Mouse (Mus musculus) midbrain, embryonic 14.5 days (tissue): Measurements from ENCODE around the gene Trub2. TPM values are rescaled to one million over a fixed set of nuclear protein-coding genes. Genes with fewer than 3 reads are reported as not detected.

Source experiments
- ATAC-seq: fragments of 200-750 bp; cut with Nextera tagmentation; 2 replicates; pipeline ENCODE4 v1.8.0; 2017; ENCODE audit warnings: moderate number of reproducible peaks, moderate library complexity; ENCODE audit not compliant: low FRiP score, low TSS enrichment
- DNase-seq: peaks from one replicate; pipeline ENCODE4 v3.0.0-alpha.2; 2015
- H3K27ac ChIP-seq: fragments of 300-500 bp; sonication (generic); replicated peaks from 2 replicates; pipeline ENCODE4 v1.5.1; 2014; ENCODE audit warnings: mild to moderate bottlenecking, low read depth, low read length, moderate library complexity
- H3K27me3 ChIP-seq: fragments of 300-500 bp; sonication (generic); 2 replicates; pipeline ENCODE4 v1.6.1; 2014; ENCODE audit warnings: low read length, control low read depth, mixed read lengths; ENCODE audit not compliant: control insufficient read depth, insufficient read depth
- H3K36me3 ChIP-seq: fragments of 300-500 bp; sonication (generic); 2 replicates; pipeline ENCODE4 v1.6.1; 2014; ENCODE audit warnings: low read length, control low read depth; ENCODE audit not compliant: control insufficient read depth, insufficient read depth
- H3K4me1 ChIP-seq: fragments of 300-500 bp; sonication (generic); 2 replicates; pipeline ENCODE4 v1.6.1; 2014; ENCODE audit warnings: mild to moderate bottlenecking, antibody characterized with exemption, low read length, control low read depth; ENCODE audit not compliant: control insufficient read depth, insufficient read depth
- H3K4me2 ChIP-seq: fragments of 300-500 bp; sonication (generic); 2 replicates; pipeline ENCODE4 v1.6.1; 2014; ENCODE audit warnings: mild to moderate bottlenecking, low read length, moderate library complexity
- H3K4me3 ChIP-seq: fragments of 300-500 bp; sonication (generic); replicated peaks from 2 replicates; pipeline ENCODE4 v1.5.1; 2014; ENCODE audit warnings: low read depth, low read length
- H3K9ac ChIP-seq: fragments of 300-500 bp; sonication (generic); replicated peaks from 2 replicates; pipeline ENCODE4 v1.6.1; 2014; ENCODE audit warnings: mild to moderate bottlenecking, low read length, moderate library complexity
- H3K9me3 ChIP-seq: fragments of 300-500 bp; sonication (generic); 2 replicates; pipeline ENCODE4 v1.6.1; 2016; ENCODE audit warnings: low read length, control low read depth, mixed read lengths; ENCODE audit not compliant: control insufficient read depth
- WGBS: fragments of 180-500 bp; shearing (Covaris S2); extraction: QIAGEN DNeasy Blood & Tissue Kit; methylation state at CpG from one replicate; pipeline ENCODE4 v1.1.7; 2014; 5-methylcytosine and 5-hydroxymethylcytosine counted together
- polyA plus RNA-seq: library from polyadenylated mRNA; unstranded; fragments of >200 nt; fragmentation: Nextera tagmentation; extraction: Ambion mirVana; gene quantifications from 2 replicates; pipeline ENCODE4 v1.2.1, GENCODE M21; 2014

The Trub2 gene
- polyA plus RNA-seq, 1 experiment from 2014 or later: 28.8 TPM

GRCm38 (mm10) chr2:29729500-29729899, 58.8 kb downstream of the Trub2 start:
- Histone ChIP-seq H3K9ac (no peak overlapping the region), H3K4me3 (no peak overlapping the region), H3K4me1 (no peaks in the 10 kb centered on the region), H3K36me3 (peaks cover 96% of the 10 kb centered on the region), H3K4me2 (no peak overlapping the region), H3K27me3 (no peaks in the 10 kb centered on the region), H3K9me3 (no peaks in the 10 kb centered on the region), H3K27ac (no peak overlapping the region)
- 51% methylated on average over 2 of the region's 2 CpGs for WGBS
- no peak for DNase-seq
- no peak for ATAC-seq

GRCm38 (mm10) chr2:29724664-29725365, 63.5 kb downstream of the Trub2 start:
- 92% methylated on average over 5 of the region's 5 CpGs for WGBS
- no peak for DNase-seq
- H3K27ac ChIP-seq: no peak overlapping the region
- H3K4me2 ChIP-seq: no peak overlapping the region
- no peak overlapping the region for H3K4me3 ChIP-seq
- no peaks in the 10 kb centered on the region for H3K27me3 ChIP-seq
- H3K4me1 ChIP-seq: no peaks in the 10 kb centered on the region
- H3K9ac ChIP-seq: no peak overlapping the region
- no peaks in the 10 kb centered on the region for H3K9me3 ChIP-seq
- peaks cover 85% of the 10 kb centered on the region for H3K36me3 ChIP-seq
- ATAC-seq: no peak

- H3K9ac ChIP-seq: no peak overlapping the region
- no peaks in the 10 kb centered on the region for H3K4me1 ChIP-seq
- no peak for ATAC-seq
- H3K27me3 ChIP-seq: no peaks in the 10 kb centered on the region
- H3K27ac ChIP-seq: no peak overlapping the region
- H3K9me3 ChIP-seq: no peaks in the 10 kb centered on the region
- WGBS: 96% methylated on average over 3 of the region's 3 CpGs
- H3K4me3 ChIP-seq: no peak overlapping the region
- no peak overlapping the region for H3K4me2 ChIP-seq
- no peak for DNase-seq
- H3K36me3 ChIP-seq: peaks cover 75% of the 10 kb centered on the region
Observed at GRCm38 (mm10) chr2:29723132-29723531, 65.2 kb downstream of the Trub2 start.

GRCm38 (mm10) chr2:29718581-29718980, 69.7 kb downstream of the Trub2 start:
- Histone ChIP-seq H3K27me3 (no peaks in the 10 kb centered on the region), H3K36me3 (peaks cover 66% of the 10 kb centered on the region), H3K9me3 (no peaks in the 10 kb centered on the region), H3K4me3 (no peak overlapping the region), H3K27ac (no peak overlapping the region), H3K9ac (no peak overlapping the region), H3K4me2 (no peak overlapping the region), H3K4me1 (no peaks in the 10 kb centered on the region)
- 93% methylated on average over 5 of the region's 5 CpGs for whole genome bisulfite sequencing
- ATAC-seq (no peak), DNase-seq (no peak)

- Histone ChIP-seq H3K9me3 (no peaks in the 10 kb centered on the region), H3K27me3 (no peaks in the 10 kb centered on the region), H3K4me2 (no peak overlapping the region), H3K4me1 (no peaks in the 10 kb centered on the region), H3K9ac (no peak overlapping the region), H3K36me3 (peaks cover 59% of the 10 kb centered on the region), H3K4me3 (no peak overlapping the region), H3K27ac (no peak overlapping the region)
- 21% methylated on average over 6 of the region's 6 CpGs for WGBS
- peak; percentile 42 for DNase-seq
- ATAC-seq: no peak
Observed at GRCm38 (mm10) chr2:29716691-29717090, 71.6 kb downstream of the Trub2 start.

- no peaks in the 10 kb centered on the region for H3K27me3 ChIP-seq
- ATAC-seq (no peak), DNase-seq (no peak)
- H3K9ac ChIP-seq: no peak overlapping the region
- H3K27ac ChIP-seq: no peak overlapping the region
- no peaks in the 10 kb centered on the region for H3K4me1 ChIP-seq
- no peaks in the 10 kb centered on the region for H3K9me3 ChIP-seq
- peaks cover 60% of the 10 kb centered on the region for H3K36me3 ChIP-seq
- H3K4me2 ChIP-seq: no peak overlapping the region
- WGBS: 48% methylated on average over 7 of the region's 7 CpGs
- no peak overlapping the region for H3K4me3 ChIP-seq
Observed at GRCm38 (mm10) chr2:29716143-29716542, 72.2 kb downstream of the Trub2 start.

GRCm38 (mm10) chr2:29714127-29714526, 74.2 kb downstream of the Trub2 start:
- no peak overlapping the region for H3K27ac ChIP-seq
- no peak overlapping the region for H3K4me2 ChIP-seq
- DNase-seq (no peak), ATAC-seq (no peak)
- no peaks in the 10 kb centered on the region for H3K27me3 ChIP-seq
- no peaks in the 10 kb centered on the region for H3K4me1 ChIP-seq
- H3K9ac ChIP-seq: no peak overlapping the region
- H3K36me3 ChIP-seq: peaks cover 55% of the 10 kb centered on the region
- H3K9me3 ChIP-seq: no peaks in the 10 kb centered on the region
- WGBS: 95% methylated on average over 5 of the region's 5 CpGs
- no peak overlapping the region for H3K4me3 ChIP-seq

- DNase-seq (no peak), ATAC-seq (no peak)
- Histone ChIP-seq H3K4me1 (no peaks in the 10 kb centered on the region), H3K27me3 (no peaks in the 10 kb centered on the region), H3K9me3 (no peaks in the 10 kb centered on the region), H3K4me2 (no peak overlapping the region), H3K9ac (no peak overlapping the region), H3K27ac (no peak overlapping the region), H3K4me3 (no peak overlapping the region), H3K36me3 (peaks cover 59% of the 10 kb centered on the region)
- 100% methylated on average over 1 of the region's 2 CpGs for WGBS
Observed at GRCm38 (mm10) chr2:29713501-29713900, 74.8 kb downstream of the Trub2 start.

GRCm38 (mm10) chr2:29711877-29712276, 76.4 kb downstream of the Trub2 start:
- Histone ChIP-seq H3K4me3 (no peak overlapping the region), H3K27ac (no peak overlapping the region), H3K27me3 (no peaks in the 10 kb centered on the region), H3K4me2 (no peak overlapping the region), H3K36me3 (peaks cover 63% of the 10 kb centered on the region), H3K4me1 (no peaks in the 10 kb centered on the region), H3K9me3 (no peaks in the 10 kb centered on the region), H3K9ac (no peak overlapping the region)
- WGBS: 92% methylated on average over 5 of the region's 5 CpGs
- DNase-seq: no peak
- ATAC-seq: no peak
